Mouse (Mus musculus): ENCODE results near the gene Med10. TPM values are rescaled to one million over a fixed set of nuclear protein-coding genes. Genes with fewer than 3 reads are reported as not detected.
A peak's percentile ranks its signal among the peaks of the same experiment; 100 is the strongest.

Gene Med10
- polyA plus RNA-seq, 1 experiment: 73.5 TPM

DNA sequence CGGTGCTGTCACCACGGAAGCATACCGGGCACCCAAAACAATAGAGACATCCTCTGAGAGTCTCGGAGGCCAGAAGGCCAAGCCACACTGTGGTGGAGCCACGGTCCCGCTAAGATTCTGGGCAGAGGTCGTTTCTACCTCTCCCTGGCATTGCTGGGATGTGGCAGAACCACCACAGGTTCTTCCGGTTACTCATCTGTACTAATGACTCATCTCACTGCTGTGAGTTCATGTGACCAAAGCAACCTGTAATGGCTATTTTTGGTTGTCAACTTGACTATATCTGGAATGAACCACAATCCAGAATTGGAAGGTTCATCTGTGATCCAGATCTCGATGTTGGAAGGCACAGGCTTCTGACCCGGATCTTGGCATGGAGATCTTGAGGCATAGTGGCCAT, 34.0 kb upstream of the Med10 start:
- Histone ChIP-seq H3ac (ENCODE audit: control insufficient read depth, insufficient read length, low read depth) (no peak overlapping the region), H3K4me3 (ENCODE audit: insufficient read depth, poor library complexity, severe bottlenecking) (no peak overlapping the region), H3K79me3 (ENCODE audit: low read depth) (no peaks in the 10 kb centered on the region), H3K79me2 (ENCODE audit: control insufficient read depth, insufficient read depth) (no peaks in the 10 kb centered on the region), H3K27me3 (ENCODE audit: control insufficient read depth, insufficient read depth, insufficient read length) (no peaks in the 10 kb centered on the region), H3K36me3 (ENCODE audit: control insufficient read depth, insufficient read depth) (no peaks in the 10 kb centered on the region)
- TF ChIP-seq MYOG (IDR thresholded peaks at IDR 0.05; ENCODE audit: control insufficient read depth, extremely low read depth, insufficient read length): no peak
- peak; percentile 53 for TF ChIP-seq USF1 (IDR thresholded peaks at IDR 0.05; ENCODE audit: low read depth)

GRCm38 (mm10) chr13:69770538-69771456, 31.4 kb upstream of the Med10 start:
- Histone ChIP-seq H3K27me3 (ENCODE audit: control insufficient read depth, insufficient read depth, insufficient read length) (no peaks in the 10 kb centered on the region), H3K79me3 (ENCODE audit: low read depth) (no peaks in the 10 kb centered on the region), H3K79me2 (ENCODE audit: control insufficient read depth, insufficient read depth) (no peaks in the 10 kb centered on the region), H3ac (ENCODE audit: control insufficient read depth, insufficient read length, low read depth) (no peak overlapping the region), H3K4me3 (ENCODE audit: insufficient read depth, poor library complexity, severe bottlenecking) (no peak overlapping the region), H3K36me3 (ENCODE audit: control insufficient read depth, insufficient read depth) (no peaks in the 10 kb centered on the region)
- TF ChIP-seq USF1 (IDR thresholded peaks at IDR 0.05; ENCODE audit: low read depth) (peak; percentile 82), MYOG (IDR thresholded peaks at IDR 0.05; ENCODE audit: control insufficient read depth, extremely low read depth, insufficient read length) (no peak)

- Histone ChIP-seq H3K79me2 (ENCODE audit: control insufficient read depth, insufficient read depth) (no peaks in the 10 kb centered on the region), H3K4me3 (ENCODE audit: insufficient read depth, poor library complexity, severe bottlenecking) (no peak overlapping the region), H3K36me3 (ENCODE audit: control insufficient read depth, insufficient read depth) (no peaks in the 10 kb centered on the region), H3K27me3 (ENCODE audit: control insufficient read depth, insufficient read depth, insufficient read length) (no peaks in the 10 kb centered on the region), H3K79me3 (ENCODE audit: low read depth) (no peaks in the 10 kb centered on the region), H3ac (ENCODE audit: control insufficient read depth, insufficient read length, low read depth) (no peak overlapping the region)
- no peak for TF ChIP-seq MYOG (IDR thresholded peaks at IDR 0.05; ENCODE audit: control insufficient read depth, extremely low read depth, insufficient read length)
- TF ChIP-seq MYOD1 (IDR thresholded peaks at IDR 0.05; ENCODE audit: control insufficient read depth, insufficient read length, low read depth): no peak
- TF ChIP-seq USF1 (IDR thresholded peaks at IDR 0.05; ENCODE audit: low read depth): no peak
- no peak for TF ChIP-seq FOSL1 (IDR thresholded peaks at IDR 0.05; ENCODE audit: insufficient read depth, low read length, poor library complexity, severe bottlenecking)
- no peak for TF ChIP-seq CTCF (IDR thresholded peaks at IDR 0.05; ENCODE audit: control insufficient read depth, insufficient read depth, insufficient read length)
- no peak for TF ChIP-seq MAX (IDR thresholded peaks at IDR 0.05)
- TF ChIP-seq CEBPB (IDR thresholded peaks at IDR 0.05; ENCODE audit: low read depth): no peak
Observed at GRCm38 (mm10) chr13:69772358-69772757, 29.8 kb upstream of the Med10 start.

- Histone ChIP-seq H3K79me2 (ENCODE audit: control insufficient read depth, insufficient read depth) (no peaks in the 10 kb centered on the region), H3ac (ENCODE audit: control insufficient read depth, insufficient read length, low read depth) (no peak overlapping the region), H3K36me3 (ENCODE audit: control insufficient read depth, insufficient read depth) (no peaks in the 10 kb centered on the region), H3K79me3 (ENCODE audit: low read depth) (no peaks in the 10 kb centered on the region), H3K4me3 (ENCODE audit: insufficient read depth, poor library complexity, severe bottlenecking) (no peak overlapping the region), H3K27me3 (ENCODE audit: control insufficient read depth, insufficient read depth, insufficient read length) (no peaks in the 10 kb centered on the region)
- TF ChIP-seq MYOG (IDR thresholded peaks at IDR 0.05; ENCODE audit: control insufficient read depth, extremely low read depth, insufficient read length) (no peak), USF1 (IDR thresholded peaks at IDR 0.05; ENCODE audit: low read depth) (no peak), CTCF (IDR thresholded peaks at IDR 0.05; ENCODE audit: control insufficient read depth, insufficient read depth, insufficient read length) (no peak), MAX (IDR thresholded peaks at IDR 0.05) (no peak), CEBPB (IDR thresholded peaks at IDR 0.05; ENCODE audit: low read depth) (no peak), MYOD1 (IDR thresholded peaks at IDR 0.05; ENCODE audit: control insufficient read depth, insufficient read length, low read depth) (no peak), FOSL1 (IDR thresholded peaks at IDR 0.05; ENCODE audit: insufficient read depth, low read length, poor library complexity, severe bottlenecking) (no peak)
Observed at GRCm38 (mm10) chr13:69778221-69778620, 24.0 kb upstream of the Med10 start.

DNA sequence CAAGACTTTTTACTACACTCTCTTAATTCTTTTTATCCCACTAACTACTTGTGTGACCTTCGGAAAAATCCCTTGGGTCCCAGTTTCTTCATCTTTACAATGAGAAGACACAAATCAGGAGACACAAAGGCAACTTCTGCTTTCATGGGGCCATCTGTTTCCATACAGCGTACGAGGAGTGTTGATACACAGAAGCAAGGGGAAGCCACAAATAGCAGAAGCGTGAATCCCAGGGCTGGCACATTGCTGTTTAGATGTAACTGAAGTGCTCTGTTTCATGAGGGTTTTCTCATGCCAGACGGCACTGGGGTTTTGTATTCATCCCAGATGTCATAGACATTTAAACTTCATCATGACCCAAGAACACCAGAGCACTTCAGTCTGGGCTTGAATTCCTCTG, 13.5 kb upstream of the Med10 start:
- no peaks in the 10 kb centered on the region for H3K27me3 ChIP-seq (ENCODE audit: control insufficient read depth, insufficient read depth, insufficient read length)
- H3K4me3 ChIP-seq (ENCODE audit: insufficient read depth, poor library complexity, severe bottlenecking): no peak overlapping the region
- no peaks in the 10 kb centered on the region for H3K79me3 ChIP-seq (ENCODE audit: low read depth)
- H3K79me2 ChIP-seq (ENCODE audit: control insufficient read depth, insufficient read depth): no peaks in the 10 kb centered on the region
- TF ChIP-seq USF1 (IDR thresholded peaks at IDR 0.05; ENCODE audit: low read depth) (no peak), CEBPB (IDR thresholded peaks at IDR 0.05; ENCODE audit: low read depth) (no peak), CTCF (IDR thresholded peaks at IDR 0.05; ENCODE audit: control insufficient read depth, insufficient read depth, insufficient read length) (no peak), MAX (IDR thresholded peaks at IDR 0.05) (no peak), FOSL1 (IDR thresholded peaks at IDR 0.05; ENCODE audit: insufficient read depth, low read length, poor library complexity, severe bottlenecking) (no peak), MYOD1 (IDR thresholded peaks at IDR 0.05; ENCODE audit: control insufficient read depth, insufficient read length, low read depth) (no peak), MYOG (IDR thresholded peaks at IDR 0.05; ENCODE audit: control insufficient read depth, extremely low read depth, insufficient read length) (no peak)
- no peaks in the 10 kb centered on the region for H3K36me3 ChIP-seq (ENCODE audit: control insufficient read depth, insufficient read depth)
- no peak overlapping the region for H3ac ChIP-seq (ENCODE audit: control insufficient read depth, insufficient read length, low read depth)

DNA sequence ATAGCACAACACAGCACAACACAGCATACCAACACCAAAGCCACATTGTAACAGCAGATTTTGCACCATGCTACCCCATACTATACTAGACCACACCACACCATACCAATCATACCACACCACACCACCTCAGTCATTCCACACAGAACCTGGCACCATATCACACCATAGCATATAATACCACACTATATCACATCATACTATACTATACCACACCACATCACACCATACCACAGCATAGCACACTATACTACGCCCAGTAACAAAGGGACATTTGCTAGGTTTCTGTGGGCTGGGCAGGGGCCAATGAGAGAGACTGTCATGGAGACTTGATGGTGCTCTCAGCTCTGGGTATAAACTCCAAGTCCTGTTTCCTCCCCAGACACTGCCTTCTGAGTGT, 10.4 kb upstream of the Med10 start:
- TF ChIP-seq CEBPB (IDR thresholded peaks at IDR 0.05; ENCODE audit: low read depth) (no peak), USF1 (IDR thresholded peaks at IDR 0.05; ENCODE audit: low read depth) (no peak), MYOD1 (IDR thresholded peaks at IDR 0.05; ENCODE audit: control insufficient read depth, insufficient read length, low read depth) (no peak), MAX (IDR thresholded peaks at IDR 0.05) (no peak), FOSL1 (IDR thresholded peaks at IDR 0.05; ENCODE audit: insufficient read depth, low read length, poor library complexity, severe bottlenecking) (no peak)
- H3K79me3 ChIP-seq (ENCODE audit: low read depth): no peaks in the 10 kb centered on the region
- no peaks in the 10 kb centered on the region for H3K27me3 ChIP-seq (ENCODE audit: control insufficient read depth, insufficient read depth, insufficient read length)
- no peaks in the 10 kb centered on the region for H3K79me2 ChIP-seq (ENCODE audit: control insufficient read depth, insufficient read depth)
- H3K36me3 ChIP-seq (ENCODE audit: control insufficient read depth, insufficient read depth): no peaks in the 10 kb centered on the region
- H3ac ChIP-seq (ENCODE audit: control insufficient read depth, insufficient read length, low read depth): no peak overlapping the region
- no peak overlapping the region for H3K4me3 ChIP-seq (ENCODE audit: insufficient read depth, poor library complexity, severe bottlenecking)

Measured in C2C12 (cell line).